Comparison of ENCODE assay signal across 19 mouse cellular contexts in the genomic region with DNA sequence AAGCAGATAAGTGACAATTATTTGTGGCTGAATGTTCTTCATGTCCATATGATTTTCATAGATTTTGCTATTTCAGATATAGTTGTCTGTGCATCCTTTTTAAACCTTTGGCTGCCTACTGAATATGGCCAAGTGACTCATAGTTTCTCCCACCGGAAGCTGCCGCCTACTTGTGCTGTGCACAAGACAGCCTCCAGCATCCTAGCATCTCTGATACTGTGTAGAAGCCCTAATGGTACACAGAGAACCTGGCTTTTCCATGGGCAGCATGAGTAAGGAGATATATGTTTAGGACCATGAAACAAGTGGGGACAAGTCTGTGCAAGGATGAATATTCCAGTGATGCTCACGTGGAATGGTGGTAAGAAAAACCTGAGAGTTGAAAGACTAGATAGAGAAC. TPM values are rescaled to one million over a fixed set of nuclear protein-coding genes. Genes with fewer than 3 reads are reported as not detected.
DNase-seq lines count a peak whose midpoint lies in the region.
"Had no signal": no experiment of that assay in that cellular context is flagged by ENCODE, and none has a peak within 500 bp of the region (broad histone marks: within the 10 kb centered on the region; RNA-seq: fewer than 3 reads in every experiment).

No protein-coding gene starts in this region.

- DNase-seq in layer of hippocampus, adult 9-11 months, result peak; percentile 52
- DNase-seq in layer of hippocampus, postnatal 14 days (ENCODE audit: low spot score in 2 of 2), result no peak
- DNase-seq in right cerebral cortex, adult 2 months (ENCODE audit: low spot score in 2 of 2), result peak; percentile 52 to 56
- no peak for DNase-seq in right cerebral cortex, postnatal 14 days
- DNase-seq in left cerebral cortex, postnatal 14 days (ENCODE audit: low spot score in 2 of 2), result peak; percentile 37 to 55
- DNase-seq in right cerebral cortex, postnatal 36 days (ENCODE audit: low spot score in 2 of 2), result peak; percentile 52 to 77
- DNase-seq in kidney, postnatal 14 days, result no peak
- DNase-seq: adrenal gland, postnatal 25 days; B cell, adult 2 months; cerebellum, adult 2 months; cerebellum, postnatal 14 days; heart, adult 2 months; heart, postnatal 4 days; kidney, adult 11 months; kidney, postnatal 36 days; liver, postnatal 0 days; lung, postnatal 4 days; thymus, adult 18-20 months; thymus, postnatal 25 days had no signal

- intact Hi-C loops in left cerebral cortex, postnatal 14 days (cut with DNase I), result no loop called here

RNA-seq across cellular contexts. Expression of gene Lyst, which starts 35.0 kb away (rescaled TPM):
- total RNA-seq in layer of hippocampus, postnatal 14 days (2021), result 10 to 100 TPM; 60.7 to 67.4 TPM
- total RNA-seq in left cerebral cortex, postnatal 14 days (2021), result 10 to 100 TPM; 34.8 to 44.6 TPM

Comparison
In these comparisons a context has a peak if more than half of its experiments do, and no peak if none do; other contexts are left out.
1. DNase-seq: peak in layer of hippocampus, adult 9-11 months (single experiment), right cerebral cortex, adult 2 months (2 of 2), left cerebral cortex, postnatal 14 days (2 of 2) and right cerebral cortex, postnatal 36 days (2 of 2); none in layer of hippocampus, postnatal 14 days (0 of 2), right cerebral cortex, postnatal 14 days (single experiment) and kidney, postnatal 14 days (single experiment).